Mouse (Mus musculus): Measurements from ENCODE around the gene Ell2.

DNA sequence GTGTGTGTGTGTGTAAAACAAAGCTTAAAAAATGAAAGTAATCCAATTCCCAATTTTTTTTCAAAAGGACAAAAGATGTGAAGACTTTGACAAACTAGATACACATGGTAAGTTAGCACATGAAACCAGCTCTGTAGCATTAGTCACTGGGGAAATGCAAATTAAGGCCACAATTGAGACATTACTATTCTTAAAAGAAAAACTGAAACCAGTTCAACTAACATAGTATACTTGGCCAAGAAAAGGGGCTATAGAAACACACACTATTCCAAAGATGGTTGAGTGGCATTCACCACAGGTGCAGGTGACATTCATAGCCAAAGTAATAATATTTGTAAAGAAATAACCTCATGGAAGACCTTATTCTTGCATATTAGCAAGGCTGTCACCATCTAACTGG lies 14.9 kb upstream of the Ell2 start:
- TF ChIP-seq CTCF (IDR thresholded peaks at IDR 0.05; ENCODE audit: low read depth) (no peak), EP300 (IDR thresholded peaks at IDR 0.05; ENCODE audit: low read depth) (no peak)
